Mouse (Mus musculus) lung, adult 10 weeks (tissue): ENCODE data around the gene Ctxn2. TPM values are rescaled to one million over a fixed set of nuclear protein-coding genes. Genes with fewer than 3 reads are reported as not detected.

Experiments
- polyA plus RNA-seq: library from polyadenylated mRNA; stranded (reverse); fragments of 350-450 nt; fragmentation: Illumina TruSeq; extraction: RNeasy Lipid Tissue Mini Kit (QIAGEN cat#74804); gene quantifications from one replicate; pipeline ENCODE4 v1.2.3, GENCODE M21; 2014; ENCODE audit warnings: low read depth, low replicate concordance; ENCODE audit not compliant: insufficient read depth

Gene Ctxn2
- not detected for polyA plus RNA-seq

DNA sequence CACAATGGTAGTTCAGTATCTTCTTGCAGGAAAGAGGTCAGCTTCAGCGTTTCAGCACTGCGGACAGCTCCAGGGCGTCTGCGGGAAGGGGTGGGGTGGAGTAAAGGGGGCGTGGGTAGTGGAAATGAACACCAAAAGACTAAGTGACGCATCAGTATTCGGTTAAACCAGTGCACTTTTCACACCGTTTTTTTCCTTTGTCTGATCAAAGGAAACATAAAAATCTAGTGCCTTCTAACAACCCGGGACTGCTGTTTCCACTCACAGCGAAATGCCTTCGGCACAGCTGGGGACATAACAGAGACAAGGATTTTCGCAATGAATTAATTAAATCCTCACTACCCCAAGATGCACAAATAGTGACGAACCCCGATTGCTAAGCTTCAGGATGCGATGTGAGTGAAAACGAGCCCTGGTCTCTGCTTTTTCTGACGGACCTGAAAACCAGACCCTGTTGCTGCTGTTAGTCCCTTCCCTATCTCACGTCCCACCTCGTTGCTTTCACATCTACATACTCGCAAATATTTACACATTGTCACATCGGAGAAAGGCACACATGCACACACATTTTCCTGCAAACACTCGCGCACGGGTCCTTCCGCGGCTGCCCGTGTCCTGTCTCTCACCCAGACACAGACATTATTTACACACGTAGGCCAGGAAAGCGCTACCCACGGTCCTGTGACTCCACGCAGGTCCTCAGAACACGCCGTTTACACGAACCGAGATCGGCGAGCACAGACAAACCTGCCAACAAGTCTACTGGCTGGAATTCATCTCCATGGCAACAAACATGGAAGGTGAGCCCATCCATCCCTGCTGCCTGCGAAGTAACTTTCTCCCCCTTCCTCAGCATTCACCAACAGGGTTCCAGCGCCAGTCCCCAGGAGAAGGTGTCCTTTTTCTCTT lies at the start of gene Ctxn2:
Gene Ctxn2 (plus strand): TSS at position 790 of the 909 bp plus-strand sequence.

GRCm38 (mm10) chr2:125123477-125123852 lies 13.0 kb upstream of the Ctxn2 start, which contains the start of gene Myef2:
TSS of gene Myef2 (minus strand) at chr2:125123661.

GRCm38 (mm10) chr2:125152388-125152787 lies 15.9 kb downstream of the Ctxn2 start, which contains the start of gene Slc12a1:
TSS of gene Slc12a1 (plus strand) at chr2:125152505.

Other genes with a start within 250 kb of the Ctxn2 start
- gene Slc24a5, start 68.6 kb upstream of the Ctxn2 start, polyA plus RNA-seq: 0.11 TPM
- gene Myef2, start 13.0 kb upstream of the Ctxn2 start, polyA plus RNA-seq: 12.7 TPM
- gene Slc12a1, start 15.8 kb downstream of the Ctxn2 start, polyA plus RNA-seq: not detected
- gene Dut, start 110.5 kb downstream of the Ctxn2 start, polyA plus RNA-seq: 19.9 TPM